Mouse (Mus musculus): ENCODE measurements around the gene Maml2.

Maml2 gene

DNA sequence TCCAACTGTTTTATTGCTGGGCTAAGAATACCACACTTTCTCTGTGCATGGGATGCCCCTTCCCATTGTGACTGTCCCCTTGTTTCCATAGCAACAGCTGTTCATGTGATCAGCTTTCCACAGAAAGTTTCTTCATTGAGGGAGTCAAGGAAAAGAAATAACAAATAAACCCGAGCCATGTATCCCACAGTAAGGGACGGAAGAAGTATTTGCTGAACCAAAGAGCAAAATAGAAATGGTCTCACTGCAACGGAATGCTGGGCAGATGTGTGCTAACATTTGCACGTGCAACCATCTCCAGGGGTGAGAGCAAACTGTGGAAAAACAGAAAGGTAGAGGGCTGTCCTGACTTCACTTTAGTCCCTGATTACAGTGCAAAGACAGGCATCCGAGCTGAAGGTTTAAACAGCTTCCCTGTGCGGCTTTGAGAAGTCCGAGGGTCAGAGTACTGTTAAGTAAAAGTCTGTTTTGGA is 156.9 kb downstream of the Maml2 start:
- DNase-seq: no peak

- DNase-seq: no peak
These were observed 157.5 kb downstream of the Maml2 start for GRCm38 (mm10) chr9:13455231-13455630.

GRCm38 (mm10) chr9:13457774-13458173 is 160.0 kb downstream of the Maml2 start:
- no peak for DNase-seq

DNA sequence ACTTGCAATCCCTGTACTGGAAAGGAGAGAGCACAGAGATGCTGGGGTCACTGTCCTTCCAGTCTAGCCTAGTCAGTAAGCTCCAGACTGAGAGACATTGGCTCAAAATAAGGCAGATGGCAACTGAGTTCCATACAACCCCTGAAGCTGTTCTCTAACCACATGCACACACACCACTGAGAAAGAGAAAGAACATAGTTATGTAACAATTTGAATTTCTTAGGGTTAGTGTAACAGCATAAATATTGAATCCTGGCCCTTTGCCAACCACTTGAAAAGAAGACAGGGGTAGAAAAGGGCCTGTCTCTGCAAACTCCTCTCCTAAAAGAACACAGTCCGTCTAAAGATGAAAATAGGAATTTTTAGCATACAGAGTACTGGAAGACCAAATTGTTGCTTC is 161.6 kb downstream of the Maml2 start:
- peak in 1 of 2 experiments; percentile 14 for DNase-seq

DNA sequence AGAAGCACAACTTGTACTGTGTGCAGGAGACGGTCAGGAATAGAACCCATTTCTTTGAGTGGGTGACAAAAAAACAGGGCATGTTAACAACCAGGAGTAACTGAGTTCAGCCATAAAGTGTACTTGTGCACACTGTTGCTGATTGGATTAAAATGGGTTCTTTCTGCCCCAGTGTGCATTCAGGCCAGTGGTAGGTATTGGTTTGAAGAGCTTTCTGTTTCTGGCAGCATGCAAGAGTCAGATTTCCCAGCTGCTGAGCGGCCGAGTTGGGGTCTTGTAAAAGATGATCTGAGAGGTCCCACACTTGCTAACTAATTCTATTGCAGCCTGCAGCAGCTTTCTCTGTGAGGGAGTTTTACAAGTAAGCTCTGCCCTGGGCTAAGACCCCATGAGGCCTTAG is 162.3 kb downstream of the Maml2 start:
- no peak for DNase-seq

- no peak for DNase-seq
These were observed 163.2 kb downstream of the Maml2 start for GRCm38 (mm10) chr9:13460926-13461325.

- DNase-seq: peak in 1 of 2 experiments; percentile 20
These were observed 167.7 kb downstream of the Maml2 start for GRCm38 (mm10) chr9:13465358-13466020.

- DNase-seq: no peak
These were observed 168.6 kb downstream of the Maml2 start for GRCm38 (mm10) chr9:13466351-13466750.

GRCm38 (mm10) chr9:13466816-13467215 is 169.1 kb downstream of the Maml2 start:
- no peak for DNase-seq

DNA sequence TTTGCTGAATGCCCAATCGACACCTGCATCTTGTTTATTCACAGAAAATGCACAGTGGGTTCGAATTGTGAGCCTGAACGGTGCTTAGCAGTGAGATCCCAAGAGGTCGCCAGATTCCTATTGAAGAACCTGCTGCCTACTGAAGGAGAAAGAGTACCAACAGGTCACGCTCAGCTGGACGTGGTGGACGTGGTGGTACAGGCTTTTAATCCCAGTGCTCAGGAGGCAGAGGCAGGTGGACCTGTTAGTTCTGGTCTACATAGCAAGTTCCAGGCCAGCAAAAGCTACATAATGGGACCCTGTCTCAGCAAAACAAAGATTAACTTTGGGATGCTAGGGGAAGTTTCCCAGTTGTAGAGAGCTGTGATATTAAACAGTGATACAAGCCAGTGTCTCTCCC is 170.0 kb downstream of the Maml2 start:
- no peak for DNase-seq

DNA sequence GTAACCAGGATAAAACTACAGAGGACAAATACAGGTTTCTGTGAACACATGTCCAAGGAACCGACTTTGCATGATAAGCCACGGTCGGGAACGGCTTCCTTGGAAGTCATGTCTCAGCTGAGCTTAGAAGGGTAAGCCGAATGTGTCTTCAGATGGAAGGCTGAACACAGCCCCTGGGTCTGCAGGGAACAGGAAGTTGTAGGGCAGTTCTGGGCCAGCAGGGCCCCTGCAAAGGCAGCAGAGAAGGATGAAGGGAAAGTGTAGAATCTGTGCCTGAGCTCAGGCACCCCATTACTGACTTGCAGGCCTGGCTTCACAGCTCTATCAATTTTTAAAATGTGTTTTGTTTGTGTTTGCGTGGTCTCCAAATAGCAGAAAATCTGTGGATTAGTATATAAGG is 171.0 kb downstream of the Maml2 start:
- DNase-seq: no peak

GRCm38 (mm10) chr9:13470013-13470412 is 172.3 kb downstream of the Maml2 start:
- DNase-seq: no peak

DNA sequence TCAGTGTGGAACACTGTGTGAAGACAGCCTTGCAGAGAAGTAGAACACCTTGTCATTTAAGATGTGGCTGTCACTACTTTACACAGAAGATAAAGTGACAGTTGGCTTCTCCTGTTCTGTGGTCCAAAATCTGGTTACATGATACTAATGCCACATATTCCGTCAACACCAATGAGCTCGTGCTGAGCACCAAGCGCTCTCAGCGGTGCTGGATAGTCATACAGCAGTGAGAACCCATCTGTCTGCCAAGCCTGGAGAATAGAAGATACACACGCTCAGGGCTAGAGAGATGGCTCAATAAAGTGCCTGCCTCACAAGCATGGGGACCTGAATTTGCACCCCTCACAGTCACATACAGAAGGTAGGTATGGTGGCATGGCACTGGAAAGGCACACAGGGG is 177.2 kb downstream of the Maml2 start:
- DNase-seq: peak in 1 of 2 experiments; percentile 24

DNA sequence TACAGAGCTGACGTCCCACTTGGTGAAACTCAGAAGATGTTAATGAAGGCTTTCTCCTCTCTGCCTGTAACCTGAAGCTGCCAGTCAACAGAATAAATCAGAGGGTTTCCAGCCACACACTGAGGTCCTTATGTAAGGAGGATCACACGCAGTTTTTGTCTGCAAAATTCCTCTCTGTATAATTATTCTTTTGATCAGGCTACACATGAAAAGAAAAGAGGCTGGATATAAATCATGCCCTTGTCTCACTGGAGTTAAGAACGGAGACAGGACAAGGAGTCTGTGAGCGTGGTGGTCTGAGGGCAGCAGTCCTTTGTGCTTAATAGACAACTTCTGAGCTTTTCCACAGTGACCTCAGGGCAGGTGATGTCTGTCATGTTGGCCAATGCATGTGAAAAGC is 181.5 kb downstream of the Maml2 start:
- no peak for DNase-seq

DNA sequence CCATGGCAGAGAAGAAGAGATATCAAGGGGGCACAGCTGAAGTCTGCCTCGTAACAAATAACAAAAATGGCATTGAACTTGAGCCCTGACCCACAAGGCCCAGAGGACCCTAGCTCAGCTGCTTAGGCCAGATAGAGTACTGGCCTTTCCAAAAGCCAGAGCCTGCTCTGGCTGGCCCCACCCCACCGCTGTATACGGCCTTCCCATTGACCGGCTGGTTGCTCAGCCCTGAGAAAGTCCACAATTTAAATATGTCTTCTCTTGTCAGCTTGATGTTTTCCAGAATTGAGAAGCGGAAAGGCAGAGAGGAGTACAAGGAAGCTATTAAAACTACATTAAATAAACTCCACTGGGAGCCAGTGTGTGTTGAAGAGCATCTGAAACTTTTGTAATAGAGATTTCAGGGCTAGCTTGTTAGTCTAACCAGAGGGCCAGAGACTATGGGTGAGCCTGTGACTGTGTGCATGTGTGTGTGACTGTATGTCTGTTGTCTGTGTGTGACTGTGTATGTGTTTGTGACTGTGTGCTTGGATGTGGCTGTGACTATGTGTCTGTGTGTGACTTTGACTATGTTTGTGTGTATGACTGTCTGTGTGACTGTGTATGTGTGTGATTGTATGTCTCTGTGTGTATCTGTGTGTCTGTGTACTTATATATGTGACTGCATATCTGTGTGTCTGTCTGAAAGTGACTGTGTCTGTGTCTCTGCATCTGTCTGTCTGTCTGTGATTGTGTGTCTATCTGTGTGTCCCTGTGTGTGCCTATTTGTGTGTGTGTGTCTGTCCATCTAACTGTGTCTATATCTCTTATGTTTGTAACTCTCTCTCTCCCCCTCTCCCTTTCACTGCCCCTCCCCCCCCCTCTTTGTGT is 185.7 kb downstream of the Maml2 start:
- DNase-seq: no peak

GRCm38 (mm10) chr9:13484267-13485240 is 186.8 kb downstream of the Maml2 start:
- no peak for DNase-seq

- DNase-seq: no peak
These were observed 188.2 kb downstream of the Maml2 start for GRCm38 (mm10) chr9:13485914-13486313.

GRCm38 (mm10) chr9:13491107-13491506 is 193.3 kb downstream of the Maml2 start:
- no peak for DNase-seq

GRCm38 (mm10) chr9:13491854-13492620 is 194.3 kb downstream of the Maml2 start:
- DNase-seq: no peak

DNA sequence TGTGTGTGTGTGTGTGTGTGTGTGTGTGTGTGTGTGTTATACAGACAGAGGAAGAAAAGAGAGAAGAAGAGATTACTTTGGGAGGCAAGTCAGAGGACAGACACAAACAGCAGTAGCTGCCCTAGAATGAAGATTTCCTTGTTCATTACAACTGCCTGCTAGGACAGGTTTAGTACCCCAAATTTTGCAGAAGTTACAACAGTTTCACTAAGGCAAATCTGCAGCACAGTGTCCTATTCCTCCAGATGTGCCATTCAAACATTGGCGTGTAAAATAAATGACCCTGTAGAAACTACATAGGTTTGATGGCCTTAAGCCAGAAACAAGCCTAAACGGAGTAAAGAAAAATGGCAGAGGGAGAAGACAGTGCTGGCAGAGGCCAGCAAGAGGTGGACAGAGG is 195.1 kb downstream of the Maml2 start:
- DNase-seq: no peak

- DNase-seq: no peak
These were observed 196.0 kb downstream of the Maml2 start for GRCm38 (mm10) chr9:13493746-13494145.

- DNase-seq: no peak
These were observed 197.8 kb downstream of the Maml2 start for GRCm38 (mm10) chr9:13495530-13495929.
